Mouse (Mus musculus): ENCODE results near the gene Eif1ad. TPM values are rescaled to one million over a fixed set of nuclear protein-coding genes. Genes with fewer than 3 reads are reported as not detected.

Eif1ad gene
- polyA plus RNA-seq, 1 experiment from 2014 or later: 42.8 TPM

Other genes with a start within 250 kb of the Eif1ad start
- 82.4 and 94.5 TPM in 2 replicates for gene Klc2, start 248.2 kb upstream of the Eif1ad start, polyA plus RNA-seq (2015; fragmentation: Nextera tagmentation; extraction: Ambion mirVana)
- gene Pacs1, start 93.6 kb upstream of the Eif1ad start, polyA plus RNA-seq (2015; fragmentation: Nextera tagmentation; extraction: Ambion mirVana): 47.6 and 51.0 TPM in 2 replicates
- 300 and 331 TPM in 2 replicates for gene Sf3b2, start 71.3 kb upstream of the Eif1ad start, polyA plus RNA-seq (2015; fragmentation: Nextera tagmentation; extraction: Ambion mirVana)
- gene Gal3st3, start 68.4 kb upstream of the Eif1ad start, polyA plus RNA-seq (2015; fragmentation: Nextera tagmentation; extraction: Ambion mirVana): 37.8 and 42.0 TPM in 2 replicates
- not detected in 2 replicates for gene Catsper1, start 31.0 kb upstream of the Eif1ad start, polyA plus RNA-seq (2015; fragmentation: Nextera tagmentation; extraction: Ambion mirVana)
- 8.0 and 10.0 TPM in 2 replicates for gene Cst6, start 17.2 kb upstream of the Eif1ad start, polyA plus RNA-seq (2015; fragmentation: Nextera tagmentation; extraction: Ambion mirVana)
- 312 and 353 TPM in 2 replicates for gene Banf1, start 427 bp downstream of the Eif1ad start, polyA plus RNA-seq (2015; fragmentation: Nextera tagmentation; extraction: Ambion mirVana)
- 66.5 and 72.8 TPM in 2 replicates for gene Sart1, start 22.0 kb downstream of the Eif1ad start, polyA plus RNA-seq (2015; fragmentation: Nextera tagmentation; extraction: Ambion mirVana)
- gene Tsga10ip, start 35.8 kb downstream of the Eif1ad start, polyA plus RNA-seq (2015; fragmentation: Nextera tagmentation; extraction: Ambion mirVana): 0.59 TPM in 1 of 2 replicates, not detected in the other
- 300 and 329 TPM in 2 replicates for gene Drap1, start 58.2 kb downstream of the Eif1ad start, polyA plus RNA-seq (2015; fragmentation: Nextera tagmentation; extraction: Ambion mirVana)
- 84.7 and 87.3 TPM in 2 replicates for gene AI837181, start 58.4 kb downstream of the Eif1ad start, polyA plus RNA-seq (2015; fragmentation: Nextera tagmentation; extraction: Ambion mirVana)
- 0.45 TPM in 1 of 2 replicates, not detected in the other for gene Fosl1, start 80.8 kb downstream of the Eif1ad start, polyA plus RNA-seq (2015; fragmentation: Nextera tagmentation; extraction: Ambion mirVana)
- 12.6 and 15.0 TPM in 2 replicates for gene Ccdc85b, start 91.2 kb downstream of the Eif1ad start, polyA plus RNA-seq (2015; fragmentation: Nextera tagmentation; extraction: Ambion mirVana)
- gene Fibp, start 93.9 kb downstream of the Eif1ad start, polyA plus RNA-seq (2015; fragmentation: Nextera tagmentation; extraction: Ambion mirVana): 151 and 154 TPM in 2 replicates
- 4.5 and 9.0 TPM in 2 replicates for gene Ctsw, start 101.8 kb downstream of the Eif1ad start, polyA plus RNA-seq (2015; fragmentation: Nextera tagmentation; extraction: Ambion mirVana)
- 54.0 and 62.6 TPM in 2 replicates for gene Efemp2, start 107.2 kb downstream of the Eif1ad start, polyA plus RNA-seq (2015; fragmentation: Nextera tagmentation; extraction: Ambion mirVana)
- gene Mus81, start 121.7 kb downstream of the Eif1ad start, polyA plus RNA-seq (2015; fragmentation: Nextera tagmentation; extraction: Ambion mirVana): 48.0 and 48.4 TPM in 2 replicates
- 3,233 and 3,320 TPM in 2 replicates for gene Cfl1, start 123.7 kb downstream of the Eif1ad start, polyA plus RNA-seq (2015; fragmentation: Nextera tagmentation; extraction: Ambion mirVana)
- 0.20 and 0.42 TPM in 2 replicates for gene 1700020D05Rik, start 137.0 kb downstream of the Eif1ad start, polyA plus RNA-seq (2015; fragmentation: Nextera tagmentation; extraction: Ambion mirVana)
- 82.1 and 103 TPM in 2 replicates for gene Snx32, start 143.8 kb downstream of the Eif1ad start, polyA plus RNA-seq (2015; fragmentation: Nextera tagmentation; extraction: Ambion mirVana)
- 0.06 and 2.0 TPM in 2 replicates for gene Ovol1, start 193.9 kb downstream of the Eif1ad start, polyA plus RNA-seq (2015; fragmentation: Nextera tagmentation; extraction: Ambion mirVana)
- 2.7 and 4.7 TPM in 2 replicates for gene Ap5b1, start 201.3 kb downstream of the Eif1ad start, polyA plus RNA-seq (2015; fragmentation: Nextera tagmentation; extraction: Ambion mirVana)
- 68.2 and 81.5 TPM in 2 replicates for gene Rnaseh2c, start 235.1 kb downstream of the Eif1ad start, polyA plus RNA-seq (2015; fragmentation: Nextera tagmentation; extraction: Ambion mirVana)
- gene Kat5, start 243.5 kb downstream of the Eif1ad start, polyA plus RNA-seq (2015; fragmentation: Nextera tagmentation; extraction: Ambion mirVana): 64.9 and 66.2 TPM in 2 replicates